Comparison of ENCODE assay signal across 8 mouse cellular contexts in genomic region chr3:101661184-101661992, GRCm38 (mm10). TPM values are rescaled to one million over a fixed set of nuclear protein-coding genes. Genes with fewer than 3 reads are reported as not detected.
A peak's percentile ranks its signal among the peaks of the same experiment; 100 is the strongest.
DNase-seq lines count a peak whose midpoint lies in the region; ATAC-seq lines count a peak whose summit lies in the region.
"Had no signal": no experiment of that assay in that cellular context is flagged by ENCODE, and none has a peak within 500 bp of the region (broad histone marks: within the 10 kb centered on the region; RNA-seq: fewer than 3 reads in every experiment).

No protein-coding gene starts in this region.

- H3K4me1 ChIP-seq in forebrain, embryonic 16.5 days (replicated peaks; ENCODE audit: control insufficient read depth, insufficient read depth, low read length), result peaks cover 11% of the 10 kb centered on the region
- H3K4me1 ChIP-seq: megakaryocyte, embryonic 14.5 days had no signal

- H3K4me2 ChIP-seq in forebrain, embryonic 16.5 days (ENCODE audit: low read length), result no peak overlapping the region

- peak; percentile 99 for ATAC-seq in CD4-positive, CD25-positive, alpha-beta regulatory T cell, adult 4 months
- ATAC-seq in forebrain, embryonic 16.5 days, result peak; percentile 80
- no peak for ATAC-seq in erythroblast, adult 5-6 weeks (replicated peaks; ENCODE audit: low FRiP score, poor library complexity, severe bottlenecking)

- no peak overlapping the region for H3K4me3 ChIP-seq in forebrain, embryonic 16.5 days (replicated peaks; ENCODE audit: low read length)
- H3K4me3 ChIP-seq: megakaryocyte, embryonic 14.5 days had no signal

- no peaks in the 10 kb centered on the region for H3K9me3 ChIP-seq in forebrain, embryonic 16.5 days (ENCODE audit: control insufficient read depth, low read length)
- H3K9me3 ChIP-seq: megakaryocyte, embryonic 14.5 days had no signal

- WGBS in forebrain, embryonic 16.5 days, result 35% methylated on average over 9 of the region's 9 CpGs

- peak overlapping the region; percentile 57; the same call in 1 of the 2 replicates for H3K27ac ChIP-seq in forebrain, embryonic 16.5 days (ENCODE audit: low read length)

- H3K36me3 ChIP-seq in forebrain, embryonic 16.5 days (ENCODE audit: control insufficient read depth, insufficient read depth), result no peaks in the 10 kb centered on the region

- DNase-seq in A20 (ENCODE audit: low read depth, low spot score), result peak; percentile 18
- peak; percentile 51 for DNase-seq in lung, postnatal 10 days
- DNase-seq in urinary bladder, postnatal 4 days (ENCODE audit: low spot score in 2 of 2), result no peak
- DNase-seq in thymus, postnatal 10 days (ENCODE audit: low spot score in 2 of 2), result no peak

- H3K27me3 ChIP-seq in forebrain, embryonic 16.5 days (replicated peaks; ENCODE audit: control insufficient read depth, insufficient read depth, low read length), result no peaks in the 10 kb centered on the region

- no peak overlapping the region for H3K9ac ChIP-seq in forebrain, embryonic 16.5 days (replicated peaks; ENCODE audit: low read depth, low read length)

RNA-seq across cellular contexts. Expression of gene Atp1a1, which starts 56.9 kb away (rescaled TPM):
- 1 to 10 TPM; 8.7 to 9.2 TPM for polyA plus RNA-seq in CD4-positive, CD25-positive, alpha-beta regulatory T cell, adult 4 months (2017; shearing (Covaris generic))
- 42.7 and 49.2 TPM in 2 replicates for polyA plus RNA-seq in forebrain, embryonic 16.5 days (2015; fragmentation: Nextera tagmentation; extraction: Ambion mirVana)
- 24.4 and 27.4 TPM in 2 replicates for total RNA-seq in erythroblast, adult 5-6 weeks (2015; ENCODE audit: low replicate concordance)
- total RNA-seq in erythroblast, adult 5-6 weeks (2017; ENCODE audit: low replicate concordance), result 36.5 and 36.7 TPM in 2 replicates

Comparison
In these comparisons a context has a peak if more than half of its experiments do, and no peak if none do; other contexts are left out.
1. DNase-seq: peak in A20 (single experiment) and lung, postnatal 10 days (single experiment); none in urinary bladder, postnatal 4 days (0 of 2) and thymus, postnatal 10 days (0 of 2).